Mouse (Mus musculus): ENCODE measurements around the gene Tktl2. TPM values are rescaled to one million over a fixed set of nuclear protein-coding genes. Genes with fewer than 3 reads are reported as not detected.

Tktl2 gene
- polyA plus RNA-seq, 1 experiment from 2014 or later, result not detected

DNA sequence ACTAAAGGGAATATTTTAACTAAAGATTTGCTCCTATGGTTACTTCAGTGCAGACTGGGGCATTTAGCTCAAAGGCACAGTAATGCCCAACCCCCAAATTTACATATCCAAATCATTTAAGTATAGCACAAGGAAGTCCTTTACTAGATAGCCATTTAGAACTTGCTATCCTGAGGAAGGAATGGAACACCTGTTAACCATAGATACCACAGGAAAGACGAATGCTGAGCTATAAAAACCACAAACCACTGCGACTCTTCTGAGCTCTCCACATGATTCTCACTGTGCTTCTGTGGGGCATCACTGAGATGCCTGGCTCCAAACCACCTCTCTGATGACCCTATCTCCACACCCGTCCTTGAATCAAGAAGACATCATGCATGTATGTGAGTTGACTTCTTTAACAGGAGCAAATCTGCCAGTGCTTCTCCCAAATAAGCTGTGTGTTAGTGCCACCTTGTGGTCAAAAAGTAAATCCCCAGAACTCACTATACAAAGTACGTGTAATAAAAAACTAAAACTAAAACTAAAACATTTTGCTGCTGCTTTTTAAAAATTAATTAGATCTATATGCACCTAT is 14.5 kb upstream of the Tktl2 start:
- H3K4me2 ChIP-seq (replicated peaks; ENCODE audit: low read depth, low read length), result no peak overlapping the region
- ATAC-seq (ENCODE audit: insufficient number of reproducible peaks, insufficient read depth, low FRiP score, low read depth), result no peak
- no peaks in the 10 kb centered on the region for H3K36me3 ChIP-seq (ENCODE audit: control insufficient read depth, insufficient read depth, low read length)
- no peak overlapping the region for H3K9ac ChIP-seq (replicated peaks; ENCODE audit: low read depth, low read length)
- H3K27me3 ChIP-seq (ENCODE audit: control insufficient read depth, insufficient read depth, low read length), result no peaks in the 10 kb centered on the region
- WGBS, result 29% methylated on average over 4 of the region's 4 CpGs
- H3K9me3 ChIP-seq (ENCODE audit: control insufficient read depth, low read depth, low read length), result no peaks in the 10 kb centered on the region
- no peak overlapping the region for H3K4me3 ChIP-seq (ENCODE audit: low read depth, low read length)
- H3K4me1 ChIP-seq (ENCODE audit: control insufficient read depth, insufficient read depth, low read length), result no peaks in the 10 kb centered on the region
- no peak overlapping the region for H3K27ac ChIP-seq (ENCODE audit: low read length)

GRCm38 (mm10) chr8:66503381-66503780 is 8.2 kb upstream of the Tktl2 start:
- H3K9ac ChIP-seq (replicated peaks; ENCODE audit: low read depth, low read length), result no peak overlapping the region
- no peak overlapping the region for H3K27ac ChIP-seq (ENCODE audit: low read length)
- no peak overlapping the region for H3K4me2 ChIP-seq (replicated peaks; ENCODE audit: low read depth, low read length)
- WGBS, result 71% methylated on average over 2 of the region's 2 CpGs
- no peak overlapping the region for H3K4me3 ChIP-seq (ENCODE audit: low read depth, low read length)
- no peaks in the 10 kb centered on the region for H3K27me3 ChIP-seq (ENCODE audit: control insufficient read depth, insufficient read depth, low read length)
- H3K36me3 ChIP-seq (ENCODE audit: control insufficient read depth, insufficient read depth, low read length), result no peaks in the 10 kb centered on the region
- H3K9me3 ChIP-seq (ENCODE audit: control insufficient read depth, low read depth, low read length), result no peaks in the 10 kb centered on the region
- no peaks in the 10 kb centered on the region for H3K4me1 ChIP-seq (ENCODE audit: control insufficient read depth, insufficient read depth, low read length)
- no peak for ATAC-seq (ENCODE audit: insufficient number of reproducible peaks, insufficient read depth, low FRiP score, low read depth)

DNA sequence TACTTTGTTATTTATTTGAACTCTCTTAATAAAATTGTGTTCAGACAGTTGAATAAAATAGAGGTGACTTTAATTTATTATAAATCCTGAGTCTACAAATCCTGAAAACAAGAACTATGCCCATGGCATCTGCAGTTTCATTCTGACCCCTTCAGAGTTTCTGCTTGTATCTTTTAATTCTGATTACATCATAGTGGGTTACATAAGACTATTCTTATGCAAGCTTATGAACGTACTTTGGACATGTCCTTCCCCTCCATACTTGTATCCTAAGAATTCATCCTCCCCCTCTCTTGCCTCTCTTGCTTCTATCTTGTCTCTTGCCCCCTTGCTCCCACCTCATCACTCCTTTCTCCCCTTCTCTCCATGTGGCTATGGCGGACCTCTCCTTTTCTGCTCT is 7.6 kb downstream of the Tktl2 start:
- H3K27me3 ChIP-seq (ENCODE audit: control insufficient read depth, insufficient read depth, low read length), result no peaks in the 10 kb centered on the region
- no peak overlapping the region for H3K27ac ChIP-seq (ENCODE audit: low read length)
- H3K36me3 ChIP-seq (ENCODE audit: control insufficient read depth, insufficient read depth, low read length), result no peaks in the 10 kb centered on the region
- H3K4me3 ChIP-seq (ENCODE audit: low read depth, low read length), result no peak overlapping the region
- no peak for ATAC-seq (ENCODE audit: insufficient number of reproducible peaks, insufficient read depth, low FRiP score, low read depth)
- H3K4me2 ChIP-seq (replicated peaks; ENCODE audit: low read depth, low read length), result no peak overlapping the region
- 76% methylated on average over 2 of the region's 2 CpGs for WGBS
- H3K9ac ChIP-seq (replicated peaks; ENCODE audit: low read depth, low read length), result no peak overlapping the region
- no peaks in the 10 kb centered on the region for H3K4me1 ChIP-seq (ENCODE audit: control insufficient read depth, insufficient read depth, low read length)
- no peaks in the 10 kb centered on the region for H3K9me3 ChIP-seq (ENCODE audit: control insufficient read depth, low read depth, low read length)

DNA sequence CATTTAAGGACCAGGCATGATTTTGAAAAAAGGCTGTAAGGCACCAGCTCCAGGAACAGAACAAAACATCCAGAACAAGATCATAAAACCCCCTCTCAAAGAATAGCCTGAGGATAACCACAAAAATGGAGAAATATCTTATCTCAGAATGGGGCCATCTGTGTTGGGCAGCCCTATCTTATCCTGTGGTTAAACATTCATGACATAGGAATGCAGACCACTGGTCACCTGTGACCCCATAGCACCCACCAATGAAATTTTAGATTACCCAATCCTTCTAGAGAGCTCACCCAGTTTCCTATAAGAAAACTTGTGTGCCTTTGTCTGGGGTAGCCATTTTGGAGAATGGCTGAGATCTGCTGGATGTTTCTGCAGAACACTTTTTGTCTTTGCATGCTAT is 9.0 kb downstream of the Tktl2 start:
- no peaks in the 10 kb centered on the region for H3K27me3 ChIP-seq (ENCODE audit: control insufficient read depth, insufficient read depth, low read length)
- no peaks in the 10 kb centered on the region for H3K36me3 ChIP-seq (ENCODE audit: control insufficient read depth, insufficient read depth, low read length)
- no peaks in the 10 kb centered on the region for H3K9me3 ChIP-seq (ENCODE audit: control insufficient read depth, low read depth, low read length)
- no peak for ATAC-seq (ENCODE audit: insufficient number of reproducible peaks, insufficient read depth, low FRiP score, low read depth)
- no peaks in the 10 kb centered on the region for H3K4me1 ChIP-seq (ENCODE audit: control insufficient read depth, insufficient read depth, low read length)
- H3K4me3 ChIP-seq (ENCODE audit: low read depth, low read length), result no peak overlapping the region
- H3K27ac ChIP-seq (ENCODE audit: low read length), result no peak overlapping the region
- no peak overlapping the region for H3K9ac ChIP-seq (replicated peaks; ENCODE audit: low read depth, low read length)
- no peak overlapping the region for H3K4me2 ChIP-seq (replicated peaks; ENCODE audit: low read depth, low read length)

- Histone ChIP-seq H3K36me3 (ENCODE audit: control insufficient read depth, insufficient read depth, low read length) (no peaks in the 10 kb centered on the region), H3K9ac (replicated peaks; ENCODE audit: low read depth, low read length) (no peak overlapping the region), H3K4me3 (ENCODE audit: low read depth, low read length) (no peak overlapping the region), H3K9me3 (ENCODE audit: control insufficient read depth, low read depth, low read length) (no peaks in the 10 kb centered on the region), H3K27ac (ENCODE audit: low read length) (no peak overlapping the region), H3K27me3 (ENCODE audit: control insufficient read depth, insufficient read depth, low read length) (no peaks in the 10 kb centered on the region), H3K4me2 (replicated peaks; ENCODE audit: low read depth, low read length) (no peak overlapping the region), H3K4me1 (ENCODE audit: control insufficient read depth, insufficient read depth, low read length) (no peaks in the 10 kb centered on the region)
- WGBS, result 13% methylated on average over 7 of the region's 7 CpGs
- peak; percentile 89 for ATAC-seq (ENCODE audit: insufficient number of reproducible peaks, insufficient read depth, low FRiP score, low read depth)
Measured at GRCm38 (mm10) chr8:66550092-66550491, 38.5 kb downstream of the Tktl2 start.

Other genes starting within 250 kb of the Tktl2 start
- 15.1 and 15.2 TPM in 2 replicates for gene Tma16, start 25.2 kb upstream of the Tktl2 start, polyA plus RNA-seq (2014; fragmentation: Nextera tagmentation; extraction: Ambion mirVana)
- gene Npy5r, start 176.4 kb downstream of the Tktl2 start, polyA plus RNA-seq (2014; fragmentation: Nextera tagmentation; extraction: Ambion mirVana), result 0.14 TPM in 1 of 2 replicates, not detected in the other
- 1.4 and 2.1 TPM in 2 replicates for gene Npy1r, start 185.4 kb downstream of the Tktl2 start, polyA plus RNA-seq (2014; fragmentation: Nextera tagmentation; extraction: Ambion mirVana)